Mouse (Mus musculus): ENCODE measurements around the gene Hoxd8. TPM values are rescaled to one million over a fixed set of nuclear protein-coding genes. Genes with fewer than 3 reads are reported as not detected.

Hoxd8 gene
- polyA plus RNA-seq, 1 experiment from 2014 or later: 3.1 TPM

- Histone ChIP-seq H3K4me3 (ENCODE audit: low read length) (peak overlapping the region; percentile 13), H3K27ac (ENCODE audit: low read length) (peak overlapping the region; percentile 26; the same call in 1 of the 2 replicates), H3K9me3 (ENCODE audit: control insufficient read depth, low read length) (no peaks in the 10 kb centered on the region), H3K9ac (ENCODE audit: low read depth, low read length) (peak overlapping the region; percentile 37), H3K4me2 (ENCODE audit: low read depth, low read length) (peak overlapping the region; percentile 42), H3K4me1 (ENCODE audit: control insufficient read depth, insufficient read depth, low read length) (0 out of 2 replicates have a peak, but pooled peaks cover 3% of the 10 kb centered on the region), H3K36me3 (ENCODE audit: control insufficient read depth, insufficient read depth, low read length) (no peaks in the 10 kb centered on the region), H3K27me3 (replicated peaks; ENCODE audit: control insufficient read depth, insufficient read depth, low read length) (peaks cover 77% of the 10 kb centered on the region)
- ATAC-seq: 0 out of 2 replicates have a peak, but pooled peaks have one; percentile 13
- 5% methylated on average over 43 of the region's 43 CpGs for WGBS
Measured at GRCm38 (mm10) chr2:74740311-74741091, 36.1 kb downstream of the Hoxd8 start.

- Histone ChIP-seq H3K4me3 (ENCODE audit: low read length) (no peak overlapping the region), H3K9me3 (ENCODE audit: control insufficient read depth, low read length) (no peaks in the 10 kb centered on the region), H3K27me3 (replicated peaks; ENCODE audit: control insufficient read depth, insufficient read depth, low read length) (peaks cover 77% of the 10 kb centered on the region), H3K9ac (ENCODE audit: low read depth, low read length) (no peak overlapping the region), H3K36me3 (ENCODE audit: control insufficient read depth, insufficient read depth, low read length) (no peaks in the 10 kb centered on the region), H3K27ac (ENCODE audit: low read length) (no peak overlapping the region), H3K4me2 (ENCODE audit: low read depth, low read length) (no peak overlapping the region), H3K4me1 (ENCODE audit: control insufficient read depth, insufficient read depth, low read length) (0 out of 2 replicates have a peak, but pooled peaks cover 3% of the 10 kb centered on the region)
- ATAC-seq: no peak
- WGBS: 59% methylated on average over 2 of the region's 3 CpGs
Measured at GRCm38 (mm10) chr2:74741252-74741978, 37.0 kb downstream of the Hoxd8 start.

- Histone ChIP-seq H3K4me1 (ENCODE audit: control insufficient read depth, insufficient read depth, low read length) (peaks cover 7% of the 10 kb centered on the region; the same call in 1 of the 2 replicates), H3K9ac (ENCODE audit: low read depth, low read length) (no peak overlapping the region), H3K27ac (ENCODE audit: low read length) (no peak overlapping the region), H3K4me2 (ENCODE audit: low read depth, low read length) (no peak overlapping the region), H3K9me3 (ENCODE audit: control insufficient read depth, low read length) (no peaks in the 10 kb centered on the region), H3K4me3 (ENCODE audit: low read length) (no peak overlapping the region), H3K27me3 (replicated peaks; ENCODE audit: control insufficient read depth, insufficient read depth, low read length) (peaks cover 77% of the 10 kb centered on the region), H3K36me3 (ENCODE audit: control insufficient read depth, insufficient read depth, low read length) (no peaks in the 10 kb centered on the region)
- no peak for ATAC-seq
Measured at GRCm38 (mm10) chr2:74741979-74742277, 37.5 kb downstream of the Hoxd8 start.

- no peaks in the 10 kb centered on the region for H3K36me3 ChIP-seq (ENCODE audit: control insufficient read depth, insufficient read depth, low read length)
- H3K9me3 ChIP-seq (ENCODE audit: control insufficient read depth, low read length): no peaks in the 10 kb centered on the region
- no peak for ATAC-seq
- peaks cover 71% of the 10 kb centered on the region for H3K27me3 ChIP-seq (replicated peaks; ENCODE audit: control insufficient read depth, insufficient read depth, low read length)
- H3K4me2 ChIP-seq (ENCODE audit: low read depth, low read length): no peak overlapping the region
- peaks cover 13% of the 10 kb centered on the region for H3K4me1 ChIP-seq (ENCODE audit: control insufficient read depth, insufficient read depth, low read length)
- H3K27ac ChIP-seq (ENCODE audit: low read length): no peak overlapping the region
- H3K4me3 ChIP-seq (ENCODE audit: low read length): peak overlapping the region; percentile 26; the same call in 1 of the 2 replicates
- H3K9ac ChIP-seq (ENCODE audit: low read depth, low read length): no peak overlapping the region; the same call in 1 of the 2 replicates
- WGBS: 19% methylated on average over 6 of the region's 6 CpGs
Measured at GRCm38 (mm10) chr2:74745540-74746297, 41.3 kb downstream of the Hoxd8 start.

DNA sequence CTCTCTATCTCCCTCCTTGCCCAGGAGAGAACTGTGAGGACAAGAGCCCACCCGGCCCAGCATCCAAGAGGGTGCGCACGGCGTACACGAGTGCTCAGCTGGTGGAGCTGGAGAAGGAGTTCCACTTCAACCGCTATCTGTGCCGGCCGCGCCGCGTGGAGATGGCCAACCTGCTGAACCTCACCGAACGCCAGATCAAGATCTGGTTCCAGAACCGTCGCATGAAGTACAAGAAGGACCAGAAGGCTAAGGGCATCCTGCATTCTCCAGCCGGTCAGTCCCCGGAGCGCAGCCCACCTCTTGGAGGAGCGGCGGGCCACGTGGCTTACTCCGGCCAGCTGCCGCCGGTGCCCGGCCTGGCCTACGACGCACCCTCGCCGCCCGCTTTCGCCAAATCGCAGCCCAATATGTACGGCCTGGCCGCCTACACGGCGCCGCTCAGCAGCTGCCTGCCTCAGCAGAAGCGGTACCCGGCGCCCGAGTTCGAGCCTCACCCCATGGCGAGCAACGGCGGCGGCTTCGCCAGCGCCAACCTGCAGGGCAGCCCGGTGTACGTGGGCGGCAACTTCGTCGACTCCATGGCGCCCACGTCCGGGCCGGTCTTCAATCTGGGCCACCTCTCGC lies 42.0 kb downstream of the Hoxd8 start:
- ATAC-seq: no peak
- no peaks in the 10 kb centered on the region for H3K36me3 ChIP-seq (ENCODE audit: control insufficient read depth, insufficient read depth, low read length)
- H3K9me3 ChIP-seq (ENCODE audit: control insufficient read depth, low read length): no peaks in the 10 kb centered on the region
- peak overlapping the region; percentile 31 for H3K9ac ChIP-seq (ENCODE audit: low read depth, low read length)
- no peak overlapping the region for H3K27ac ChIP-seq (ENCODE audit: low read length)
- peaks cover 73% of the 10 kb centered on the region for H3K27me3 ChIP-seq (replicated peaks; ENCODE audit: control insufficient read depth, insufficient read depth, low read length)
- 0 out of 2 replicates have a peak overlapping the region, but pooled peaks have one; percentile 2 for H3K4me2 ChIP-seq (ENCODE audit: low read depth, low read length)
- H3K4me1 ChIP-seq (ENCODE audit: control insufficient read depth, insufficient read depth, low read length): peaks cover 13% of the 10 kb centered on the region
- 15% methylated on average over 58 of the region's 58 CpGs for WGBS
- H3K4me3 ChIP-seq (ENCODE audit: low read length): peak overlapping the region; percentile 26

GRCm38 (mm10) chr2:74747006-74747405 lies 42.6 kb downstream of the Hoxd8 start:
- 20% methylated on average over 24 of the region's 24 CpGs for WGBS
- H3K27ac ChIP-seq (ENCODE audit: low read length): no peak overlapping the region
- no peaks in the 10 kb centered on the region for H3K9me3 ChIP-seq (ENCODE audit: control insufficient read depth, low read length)
- H3K4me1 ChIP-seq (ENCODE audit: control insufficient read depth, insufficient read depth, low read length): peaks cover 13% of the 10 kb centered on the region
- peak overlapping the region; percentile 26 for H3K4me3 ChIP-seq (ENCODE audit: low read length)
- peaks cover 73% of the 10 kb centered on the region for H3K27me3 ChIP-seq (replicated peaks; ENCODE audit: control insufficient read depth, insufficient read depth, low read length)
- no peaks in the 10 kb centered on the region for H3K36me3 ChIP-seq (ENCODE audit: control insufficient read depth, insufficient read depth, low read length)
- H3K9ac ChIP-seq (ENCODE audit: low read depth, low read length): peak overlapping the region; percentile 31
- peak overlapping the region; percentile 26; the same call in 1 of the 2 replicates for H3K4me2 ChIP-seq (ENCODE audit: low read depth, low read length)
- ATAC-seq: no peak

DNA sequence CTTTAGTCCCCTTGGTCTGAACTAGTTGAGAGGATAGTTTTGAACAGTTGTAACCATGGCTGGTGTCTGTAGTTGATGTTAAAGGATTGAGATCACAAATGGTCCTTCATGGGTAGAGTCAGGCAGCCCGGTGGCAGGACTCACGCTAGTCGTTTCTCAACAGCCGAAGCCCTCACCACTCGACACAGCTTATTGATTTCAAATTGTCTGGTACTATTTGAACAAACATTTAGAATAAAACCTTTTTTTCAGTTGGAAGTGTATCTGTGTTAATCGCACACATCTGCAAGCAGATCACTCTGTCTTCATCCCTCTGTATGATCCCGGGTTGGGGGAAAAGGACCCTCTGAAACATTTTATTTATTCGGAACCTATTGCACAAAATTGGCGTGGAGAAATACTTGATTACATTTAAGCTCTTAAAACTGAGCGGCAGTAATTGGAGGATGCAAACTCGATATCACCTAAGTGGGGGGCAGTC lies 43.3 kb downstream of the Hoxd8 start:
- H3K27ac ChIP-seq (ENCODE audit: low read length): no peak overlapping the region
- WGBS: 42% methylated on average over 11 of the region's 11 CpGs

GRCm38 (mm10) chr2:74748436-74748995 lies 44.1 kb downstream of the Hoxd8 start:
- Histone ChIP-seq H3K4me2 (ENCODE audit: low read depth, low read length) (no peak overlapping the region), H3K27ac (ENCODE audit: low read length) (no peak overlapping the region), H3K27me3 (replicated peaks; ENCODE audit: control insufficient read depth, insufficient read depth, low read length) (peaks cover 83% of the 10 kb centered on the region), H3K4me1 (ENCODE audit: control insufficient read depth, insufficient read depth, low read length) (peaks cover 18% of the 10 kb centered on the region), H3K4me3 (ENCODE audit: low read length) (no peak overlapping the region), H3K9ac (ENCODE audit: low read depth, low read length) (no peak overlapping the region), H3K9me3 (ENCODE audit: control insufficient read depth, low read length) (no peaks in the 10 kb centered on the region), H3K36me3 (ENCODE audit: control insufficient read depth, insufficient read depth, low read length) (no peaks in the 10 kb centered on the region)
- no peak for ATAC-seq
- 31% methylated on average over 9 of the region's 9 CpGs for WGBS

More for the DNA sequence above, 43.3 kb downstream of the Hoxd8 start:
- no peak overlapping the region for H3K4me2 ChIP-seq (ENCODE audit: low read depth, low read length)
- H3K9ac ChIP-seq (ENCODE audit: low read depth, low read length): no peak overlapping the region
- no peaks in the 10 kb centered on the region for H3K9me3 ChIP-seq (ENCODE audit: control insufficient read depth, low read length)
- peaks cover 80% of the 10 kb centered on the region for H3K27me3 ChIP-seq (replicated peaks; ENCODE audit: control insufficient read depth, insufficient read depth, low read length)
- H3K36me3 ChIP-seq (ENCODE audit: control insufficient read depth, insufficient read depth, low read length): no peaks in the 10 kb centered on the region
- no peak for ATAC-seq
- no peak overlapping the region for H3K4me3 ChIP-seq (ENCODE audit: low read length)
- H3K4me1 ChIP-seq (ENCODE audit: control insufficient read depth, insufficient read depth, low read length): peaks cover 15% of the 10 kb centered on the region

All from intestine, embryonic 16.5 days (tissue).